Mouse (Mus musculus) heart, adult 2 months (tissue): ENCODE data around the gene Tcf12.

Experiments
- CTCF ChIP-seq: fragments of 200-600 bp; IDR thresholded peaks from 2 replicates; pipeline ENCODE4 v1.8.1; 2022; ENCODE audit warnings: antibody characterized with exemption, mild to moderate bottlenecking, moderate library complexity
- EP300 ChIP-seq: fragments of 200-500 bp; IDR thresholded peaks from 2 replicates; pipeline ENCODE4 v1.6.1; 2011; ENCODE audit warnings: low read depth, low read length, control low read depth; ENCODE audit not compliant: insufficient read depth
- POLR2A ChIP-seq: fragments of 200-500 bp; IDR thresholded peaks from 2 replicates; pipeline ENCODE4 v1.6.1; 2011; ENCODE audit warnings: mild to moderate bottlenecking, low read depth, low read length, control low read depth; ENCODE audit not compliant: insufficient read depth

GRCm38 (mm10) chr9:71931965-71932364 is 179.7 kb downstream of the Tcf12 start:
- no peak for TF ChIP-seq POLR2A
- no peak for TF ChIP-seq CTCF
- TF ChIP-seq EP300: no peak
